Mouse (Mus musculus) urinary bladder, adult 2 months (tissue): ENCODE results near the gene Ufsp1. TPM values are rescaled to one million over a fixed set of nuclear protein-coding genes. Genes with fewer than 3 reads are reported as not detected.

Experiments
- DNase-seq: peaks from one replicate; pipeline ENCODE4 v3.0.0; 2022; ENCODE audit warnings: low spot score
- polyA plus RNA-seq: library from polyadenylated mRNA; depleted of rRNA; stranded (reverse); fragments of >200 nt; gene quantifications from 2 replicates; pipeline ENCODE4 v1.2.3, GENCODE M21; 2012

Gene Ufsp1
- polyA plus RNA-seq, 1 experiment: 9.0 TPM

DNA sequence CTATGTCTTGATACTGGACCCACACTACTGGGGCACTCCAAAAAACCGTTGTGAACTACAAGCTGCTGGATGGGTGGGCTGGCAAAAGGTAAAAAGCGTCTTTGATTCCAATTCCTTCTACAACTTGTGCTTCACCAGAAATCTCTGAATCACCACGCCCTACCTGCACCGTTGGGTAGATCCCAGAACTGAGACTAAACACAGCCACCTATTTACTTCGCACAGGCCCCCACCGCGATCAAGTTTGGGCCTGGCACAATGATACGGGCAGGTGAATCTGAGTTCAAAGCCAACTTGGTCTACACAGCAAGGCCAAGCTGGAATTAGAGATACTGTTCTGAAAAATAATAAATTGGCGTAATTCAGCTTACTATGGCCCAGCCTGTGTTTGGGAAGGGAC is 867 bp downstream of the Ufsp1 start:
- DNase-seq: no peak

DNA sequence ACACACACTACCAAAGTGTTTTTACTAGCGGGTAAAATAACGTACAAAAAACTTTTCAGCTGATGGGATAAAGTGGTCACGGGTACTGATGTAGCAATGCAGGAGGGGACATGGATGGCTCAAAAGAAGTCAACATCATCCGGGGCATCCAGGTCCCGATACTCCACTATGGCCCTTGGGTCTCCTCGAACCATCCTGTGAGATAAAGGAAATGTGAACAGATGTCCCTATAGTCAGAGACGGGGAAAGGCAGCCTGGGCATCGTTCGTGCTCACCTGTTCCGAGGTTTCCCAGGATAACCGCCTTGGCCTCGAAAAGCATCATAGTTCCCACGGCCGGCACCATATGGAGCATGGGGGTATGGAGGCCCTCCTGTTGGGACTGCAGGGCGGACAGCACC is 1.3 kb downstream of the Ufsp1 start:
- DNase-seq: no peak

DNA sequence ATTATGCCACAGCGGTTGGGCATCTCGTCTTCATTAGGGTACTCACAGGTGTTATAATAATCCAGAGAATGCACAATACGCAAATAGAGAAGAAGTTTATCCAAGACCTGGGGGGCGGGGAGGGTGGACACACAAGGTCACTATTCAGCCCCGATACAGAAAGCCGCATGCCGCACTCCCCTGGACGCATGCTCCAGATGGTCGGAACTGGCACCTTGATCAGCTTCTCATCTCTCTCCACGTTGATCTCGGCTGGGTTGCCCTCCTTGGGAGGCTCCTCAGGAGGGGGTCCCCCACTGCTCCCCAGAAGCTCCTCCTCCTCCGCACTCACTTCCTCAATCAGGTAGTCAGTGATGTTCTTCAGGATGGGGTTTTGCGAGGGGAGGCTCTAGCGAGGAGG is 2.7 kb downstream of the Ufsp1 start:
- DNase-seq: no peak

DNA sequence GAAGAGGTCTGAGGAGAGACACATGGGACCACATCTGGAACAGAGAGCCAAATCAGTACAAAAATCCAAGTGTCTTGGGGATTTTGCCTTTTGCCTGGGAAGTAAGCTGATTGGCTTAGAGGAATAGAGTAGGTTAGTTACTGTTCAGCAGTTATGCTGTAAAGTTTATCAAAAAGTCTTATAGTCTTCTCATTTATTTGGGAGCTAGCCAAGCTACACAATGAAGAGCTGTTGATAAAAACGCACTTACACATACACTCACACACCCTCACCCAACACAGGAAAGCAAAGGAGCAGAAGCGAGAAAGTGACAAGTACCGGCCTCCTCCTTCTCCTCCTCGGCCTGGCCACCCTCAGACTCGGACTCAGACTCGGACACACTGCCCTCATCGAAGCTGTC is 4.8 kb downstream of the Ufsp1 start:
- DNase-seq: no peak

DNA sequence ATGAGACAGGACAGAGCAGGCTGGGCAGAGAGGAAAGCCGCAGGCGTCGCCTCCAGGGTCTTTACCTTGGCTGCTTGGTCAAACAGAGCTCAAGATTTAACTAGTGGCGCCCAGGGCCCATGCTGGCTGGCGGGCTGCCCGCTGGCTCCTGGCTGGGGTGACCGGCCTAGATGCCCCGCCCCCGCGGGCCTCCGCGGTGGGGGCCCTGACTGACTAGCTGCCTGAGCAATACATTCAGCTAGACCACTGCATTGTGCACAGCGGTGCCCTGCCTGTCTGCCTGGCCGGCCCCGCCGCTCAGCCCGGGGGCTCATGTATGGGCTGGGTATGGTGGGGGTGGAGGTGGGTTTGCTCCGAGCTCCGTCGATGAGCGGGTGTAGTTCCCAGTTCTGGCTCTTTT is 6.8 kb downstream of the Ufsp1 start:
- DNase-seq: no peak

DNA sequence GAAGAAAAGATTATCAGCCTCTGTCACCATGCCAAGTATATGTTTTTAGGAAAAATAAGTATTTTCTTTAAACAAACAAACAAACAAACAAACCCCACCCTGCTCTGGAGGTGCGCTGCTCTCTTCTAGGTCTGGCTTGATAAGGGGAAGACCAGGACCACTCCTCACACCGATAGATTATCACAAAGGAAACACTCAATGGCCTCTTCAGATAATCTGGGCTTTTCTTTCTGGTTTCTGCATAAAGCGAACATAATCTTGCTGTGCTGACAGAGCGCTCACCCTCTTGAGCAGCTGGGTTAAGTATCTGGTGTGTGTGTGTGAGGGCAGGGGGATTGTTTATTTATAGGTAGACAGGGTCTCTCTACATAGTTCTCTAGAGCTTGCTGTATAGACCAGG is 9.2 kb downstream of the Ufsp1 start:
- no peak for DNase-seq

DNA sequence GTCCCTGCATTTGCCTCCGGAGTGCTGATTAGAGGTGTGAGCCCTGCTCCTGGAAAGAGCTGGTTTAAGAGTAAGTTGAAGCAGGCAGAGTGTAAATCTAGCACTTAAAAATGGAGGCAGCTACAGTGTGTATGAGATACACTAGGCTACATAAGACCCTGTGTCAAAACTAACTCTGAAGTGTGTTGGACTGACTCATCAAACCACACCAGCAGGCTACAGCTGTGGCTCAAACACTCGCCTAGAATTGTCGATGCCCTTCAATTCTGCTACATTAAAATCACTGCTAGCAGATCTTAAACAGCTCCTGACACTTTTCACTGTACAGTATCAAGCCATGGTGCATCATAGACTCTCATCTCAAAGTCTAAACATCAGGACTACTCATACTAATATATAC is 9.7 kb downstream of the Ufsp1 start:
- DNase-seq: no peak

DNA sequence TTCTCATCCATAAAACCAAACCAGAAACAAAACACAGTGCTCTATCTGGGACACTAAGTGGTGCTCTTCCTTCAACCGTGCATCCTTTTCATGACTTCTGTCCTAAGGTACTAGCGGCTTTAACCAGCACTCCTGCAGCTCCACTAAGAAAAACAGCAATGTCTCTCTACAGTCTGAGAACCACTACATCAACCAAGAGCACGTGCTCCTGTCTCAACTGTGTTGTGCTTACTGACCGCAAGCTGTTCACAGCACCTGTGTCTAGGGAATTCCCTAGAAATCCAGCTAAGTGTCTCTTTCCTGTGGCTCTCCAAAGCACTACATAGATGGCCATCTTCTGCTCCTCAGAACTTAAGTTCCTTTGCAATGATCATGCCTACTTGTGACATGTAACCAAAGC is 10.4 kb downstream of the Ufsp1 start:
- DNase-seq: no peak

DNA sequence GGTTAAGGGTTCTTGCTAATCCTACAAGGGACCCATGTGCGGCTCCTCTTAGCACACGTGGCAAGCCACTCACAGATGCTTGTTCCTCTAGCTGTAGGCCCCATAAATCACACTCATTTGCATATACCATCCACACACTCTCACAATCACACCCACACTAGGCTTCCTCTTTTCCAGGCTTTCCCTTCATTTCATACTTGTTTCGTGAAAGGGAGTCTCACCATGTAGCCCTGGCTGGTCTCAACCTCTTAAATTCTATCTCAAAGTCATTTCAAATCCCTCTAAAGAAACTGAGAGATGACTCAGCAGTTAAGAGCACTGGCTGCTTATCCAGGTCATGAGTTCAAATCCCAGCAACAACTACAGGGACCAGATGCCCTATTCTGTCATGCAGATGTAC is 11.4 kb downstream of the Ufsp1 start:
- no peak for DNase-seq

DNA sequence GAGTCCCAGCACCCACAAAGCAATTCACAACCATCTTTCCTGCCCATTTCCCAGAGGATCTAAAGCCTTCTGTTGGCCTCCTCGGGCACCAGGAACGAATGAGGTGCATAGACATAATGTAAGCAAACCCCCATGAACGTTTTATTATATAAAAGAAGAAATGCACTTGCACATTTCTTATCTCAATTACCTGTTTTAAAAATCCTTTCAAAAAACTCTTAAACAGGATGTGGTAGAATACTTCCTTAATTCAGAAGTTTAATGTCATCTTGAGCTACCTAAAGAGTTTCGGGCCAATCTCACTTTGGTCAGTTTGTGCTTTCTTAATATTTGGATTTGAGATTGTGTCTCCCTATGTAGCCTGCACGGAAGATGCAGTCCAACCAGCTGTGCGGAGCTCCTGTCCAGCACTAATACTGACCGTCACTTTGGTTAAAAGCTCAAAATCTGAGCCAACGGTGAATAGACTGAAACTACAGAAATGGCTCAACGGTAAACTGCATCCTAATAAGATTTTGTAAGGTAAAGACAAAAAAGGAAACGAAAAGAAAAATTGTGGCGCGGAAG is 12.1 kb downstream of the Ufsp1 start:
- DNase-seq: no peak

DNA sequence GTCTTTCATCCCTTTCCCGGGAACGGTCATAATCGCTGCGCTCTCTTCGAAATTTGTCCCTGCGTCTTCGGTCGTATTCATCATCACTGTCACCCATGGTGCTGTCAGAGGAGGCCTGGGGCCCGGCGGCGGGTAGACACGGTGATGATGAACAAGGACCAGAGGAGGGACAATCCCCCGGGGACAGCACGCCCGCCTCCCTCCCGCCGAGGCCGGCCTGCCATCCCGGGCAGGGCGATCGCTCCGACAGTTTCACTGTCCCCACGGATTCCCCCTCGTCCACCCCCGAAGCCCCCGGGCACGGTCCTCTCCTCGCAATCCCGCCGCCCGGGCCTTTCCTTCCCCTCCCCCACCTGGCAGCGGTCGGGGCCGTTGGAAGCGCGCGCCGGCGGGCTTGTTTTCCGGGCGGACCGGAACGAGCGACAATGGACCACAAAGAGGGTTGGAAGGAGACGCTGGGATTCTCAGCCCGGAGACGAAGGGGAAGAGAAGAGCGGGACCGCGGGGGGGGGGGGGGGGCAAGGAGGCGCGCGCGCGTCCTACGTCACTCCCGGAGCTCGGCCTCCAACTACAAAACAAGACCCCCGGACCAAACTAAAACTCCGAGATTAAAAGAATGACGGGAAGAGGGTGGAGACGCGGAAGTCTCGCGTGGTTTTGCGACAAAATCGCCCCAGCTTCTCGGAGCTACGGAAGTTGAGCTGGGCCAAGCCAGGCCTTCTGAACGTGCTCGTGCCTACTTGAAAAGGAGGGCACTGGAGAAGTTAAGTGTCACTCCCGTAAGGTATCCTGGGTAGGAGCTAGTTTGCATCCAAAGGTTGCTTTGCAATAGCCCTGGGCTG is 12.9 kb downstream of the Ufsp1 start, which contains the start of gene Srrt:
TSS of gene Srrt (minus strand) at position 604 of the 842 bp plus-strand sequence.
- peak; percentile 75 for DNase-seq

DNA sequence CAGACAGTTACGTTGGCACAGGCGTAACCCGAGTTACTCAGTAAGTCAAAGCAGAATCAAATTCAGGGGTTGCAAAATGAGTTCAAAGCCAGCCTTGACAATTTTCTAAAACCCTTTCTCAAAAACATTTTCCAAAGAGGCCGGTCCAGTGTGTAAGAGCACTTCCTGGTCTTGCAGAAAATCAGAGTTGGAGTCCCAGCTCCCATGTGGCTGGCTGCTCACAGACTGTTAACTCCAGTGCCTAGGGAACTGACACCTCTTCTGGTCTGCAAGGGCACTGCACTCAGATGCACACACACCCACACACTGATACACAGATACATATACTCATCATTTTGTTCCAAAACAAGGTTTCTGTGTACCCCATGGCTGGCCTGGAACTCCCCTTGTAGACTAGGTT is 13.9 kb downstream of the Ufsp1 start:
- DNase-seq: no peak

DNA sequence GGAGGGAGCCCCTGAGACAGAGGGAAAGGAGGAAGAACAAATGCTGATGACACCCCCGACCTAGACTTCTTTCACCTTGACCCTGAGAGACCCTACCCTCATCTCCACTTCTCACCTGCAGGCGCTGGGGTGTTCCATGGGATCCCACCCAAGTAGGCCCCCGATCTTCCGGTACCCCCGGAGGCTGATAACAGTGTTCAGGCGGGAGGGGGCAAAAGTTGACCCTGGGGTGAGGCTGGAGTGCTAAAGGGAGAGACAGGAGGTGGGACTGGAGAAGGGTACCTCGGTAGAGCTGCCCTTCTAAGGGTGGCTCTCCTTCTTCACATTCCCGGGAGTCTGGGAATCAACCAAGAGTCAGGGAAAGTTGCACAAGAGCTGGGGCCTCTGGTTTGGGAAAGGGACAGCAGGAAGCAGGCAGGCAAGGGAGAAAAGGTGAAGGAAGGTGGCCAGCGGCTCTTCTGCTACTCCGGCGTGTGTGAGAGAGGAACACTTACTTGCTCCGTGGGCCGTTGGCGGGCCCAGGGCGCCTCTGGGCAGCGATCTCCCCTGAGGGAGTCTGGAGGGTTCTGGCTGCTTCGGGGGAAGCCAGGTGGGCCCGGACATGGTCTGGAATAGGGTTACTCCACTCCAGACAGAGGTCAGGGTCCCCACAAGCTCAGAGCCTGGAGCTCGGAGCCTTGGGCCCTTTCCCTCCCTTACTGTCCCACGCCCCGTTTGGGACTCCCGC is 19.2 kb downstream of the Ufsp1 start:
- DNase-seq: no peak

DNA sequence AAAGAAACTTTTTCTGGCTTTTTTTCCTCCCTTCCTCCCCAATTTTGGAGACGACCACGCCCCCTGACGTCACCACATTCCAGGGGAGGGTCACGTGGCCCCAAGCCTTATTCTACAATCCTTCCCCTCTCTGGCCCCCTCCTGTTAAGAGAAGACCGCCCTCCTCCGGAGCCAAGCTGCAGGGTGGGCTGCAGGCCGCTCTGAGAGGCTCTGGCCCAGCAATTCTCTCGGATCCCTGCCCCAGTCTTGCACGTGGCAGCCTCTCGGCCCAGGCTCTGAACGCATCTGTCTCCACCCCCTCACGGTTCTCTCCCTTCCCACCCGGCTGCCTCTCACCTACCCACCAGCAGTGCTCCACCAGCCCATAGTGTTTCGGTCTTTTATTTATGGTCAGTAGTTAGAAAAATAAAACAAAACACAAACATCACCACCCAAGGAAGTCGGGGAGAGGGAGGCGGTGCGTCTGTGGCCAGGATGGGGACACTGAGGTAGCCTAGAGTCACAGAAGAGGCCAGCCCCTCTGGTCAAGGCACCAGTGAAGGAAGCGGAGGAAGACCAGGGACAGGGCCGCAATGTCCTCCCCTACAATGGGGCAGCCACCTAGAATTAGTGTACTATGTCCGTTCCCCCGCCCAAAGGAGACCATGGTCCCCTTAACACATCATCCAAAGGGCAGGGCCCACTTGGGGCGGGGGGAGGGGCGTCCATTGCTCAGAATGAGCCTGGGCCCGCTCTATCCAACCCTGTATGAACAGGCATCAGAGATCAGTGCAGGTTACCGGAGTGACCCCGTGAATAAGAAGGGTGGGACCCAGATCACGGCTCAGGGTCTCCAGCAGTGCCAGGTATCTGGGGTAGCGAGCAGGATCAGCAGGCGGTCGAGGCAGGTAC is 20.0 kb downstream of the Ufsp1 start, which contains the start of gene Trip6:
TSS of gene Trip6 (minus strand) at position 212 of the 891 bp plus-strand sequence.
- DNase-seq: peak; percentile 82

DNA sequence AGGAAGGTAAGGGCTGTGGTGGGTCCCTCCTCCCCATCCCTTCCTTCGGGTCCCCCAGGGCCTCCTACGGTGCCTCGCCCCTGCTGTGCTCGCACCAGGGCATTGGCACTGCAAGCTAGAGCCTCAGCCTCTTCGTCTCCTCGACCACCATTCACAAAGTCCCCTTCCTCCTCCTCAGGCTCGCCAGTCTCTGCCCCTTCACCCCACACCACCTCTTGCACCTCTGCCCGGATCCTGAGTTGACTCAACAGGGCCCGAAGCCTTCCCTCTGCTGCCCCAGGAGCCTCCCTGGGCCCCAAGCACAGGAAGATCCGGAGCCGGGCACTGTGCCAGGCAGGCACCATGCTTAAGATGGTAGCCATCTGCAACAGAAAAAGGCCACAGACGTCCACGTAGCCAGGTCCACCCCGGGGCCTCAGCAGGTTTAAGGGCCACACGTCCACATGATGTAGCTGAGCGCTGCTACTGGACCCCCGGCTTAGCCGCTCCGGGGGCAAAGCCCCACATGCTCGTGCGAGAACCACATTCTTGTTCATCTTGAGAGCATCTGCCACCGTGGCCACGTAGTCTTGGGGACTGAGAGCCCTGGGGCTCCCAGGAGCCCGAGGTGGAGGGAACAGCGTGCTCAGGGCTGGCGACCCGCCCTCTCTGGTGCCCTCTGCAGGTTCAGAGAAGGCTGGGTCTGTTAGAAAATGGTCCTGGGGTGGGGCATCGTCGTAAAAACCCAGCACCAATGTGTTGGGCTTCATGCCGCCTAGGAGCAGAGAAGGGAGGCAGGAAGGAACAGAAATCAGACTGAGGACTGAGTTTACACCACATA is 20.9 kb downstream of the Ufsp1 start:
- DNase-seq: no peak

DNA sequence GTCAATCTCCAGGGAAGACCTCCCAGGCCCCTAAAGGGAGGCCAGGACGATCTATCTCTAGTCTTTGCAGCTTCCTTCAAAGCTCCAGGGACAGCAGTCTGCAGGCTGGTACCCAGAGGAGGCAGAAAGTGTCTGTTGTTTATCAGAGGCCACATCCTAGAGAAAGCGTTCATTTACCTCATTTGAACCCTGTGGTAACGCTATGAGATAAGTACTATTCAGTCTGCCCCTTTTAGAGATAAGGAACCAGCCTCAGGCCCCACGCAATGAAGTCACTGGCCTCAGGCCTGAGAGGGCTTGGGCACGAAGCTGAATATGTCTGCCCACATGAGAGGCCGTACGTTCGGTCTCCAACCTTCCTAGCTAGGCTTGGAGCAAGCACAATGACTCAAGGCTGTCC is 22.9 kb downstream of the Ufsp1 start:
- no peak for DNase-seq

DNA sequence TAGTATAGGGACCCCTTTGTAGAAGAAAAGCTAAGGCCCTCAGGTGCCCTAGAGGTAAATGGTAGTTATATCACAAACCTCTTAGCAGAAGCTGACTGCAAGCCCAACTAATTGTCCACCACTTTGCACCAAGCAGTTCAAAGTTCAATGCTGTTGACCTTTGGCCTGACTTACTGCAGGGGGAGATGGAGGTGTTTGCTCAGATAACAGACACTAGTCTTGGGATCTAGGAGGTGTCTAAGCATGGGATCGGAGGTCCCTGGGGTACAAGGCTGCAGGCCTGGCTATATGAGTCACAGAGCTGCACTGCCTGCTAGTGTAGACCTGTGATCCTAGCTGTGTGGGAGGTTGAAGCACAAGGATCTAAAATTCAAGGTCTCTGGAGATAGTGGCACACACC is 24.1 kb downstream of the Ufsp1 start:
- no peak for DNase-seq

DNA sequence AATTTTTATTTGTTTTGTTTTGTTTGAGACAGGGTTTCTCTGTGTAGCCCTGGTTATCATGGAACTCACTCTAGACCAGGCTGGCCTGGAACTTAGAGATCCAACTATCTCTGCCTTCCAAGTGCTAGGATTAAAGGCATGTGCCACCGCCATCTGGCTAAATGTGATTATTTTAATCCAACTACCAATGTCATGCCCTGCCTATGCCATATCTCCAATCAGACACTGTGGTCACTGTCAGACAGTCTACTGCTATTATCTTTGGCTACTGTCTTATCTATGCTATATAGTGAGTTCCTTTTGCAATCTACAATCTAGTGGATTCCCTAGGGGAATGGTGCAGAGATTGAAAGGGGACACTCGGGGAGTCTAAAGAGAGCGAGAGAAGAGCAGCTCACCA is 26.6 kb downstream of the Ufsp1 start:
- DNase-seq: no peak

DNA sequence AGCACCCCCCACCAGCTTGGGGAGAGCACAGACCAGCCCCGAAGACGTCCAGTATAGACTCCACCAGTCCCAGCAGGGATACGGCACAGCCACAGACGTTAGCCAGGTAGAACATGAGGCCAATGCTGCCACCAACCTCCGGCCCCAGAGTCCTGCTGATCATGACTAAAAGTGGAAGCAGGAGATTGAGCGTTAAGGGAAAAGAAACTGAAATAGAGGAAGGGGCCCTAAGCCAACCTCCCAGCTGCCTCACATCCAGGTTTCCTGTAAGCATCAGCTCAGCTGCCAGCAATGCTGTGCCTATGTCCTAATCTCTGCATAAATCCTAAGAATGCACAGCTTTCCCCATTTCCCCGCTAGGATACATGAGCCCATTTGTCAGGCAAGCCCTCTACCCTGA is 36.5 kb downstream of the Ufsp1 start:
- DNase-seq: no peak

DNA sequence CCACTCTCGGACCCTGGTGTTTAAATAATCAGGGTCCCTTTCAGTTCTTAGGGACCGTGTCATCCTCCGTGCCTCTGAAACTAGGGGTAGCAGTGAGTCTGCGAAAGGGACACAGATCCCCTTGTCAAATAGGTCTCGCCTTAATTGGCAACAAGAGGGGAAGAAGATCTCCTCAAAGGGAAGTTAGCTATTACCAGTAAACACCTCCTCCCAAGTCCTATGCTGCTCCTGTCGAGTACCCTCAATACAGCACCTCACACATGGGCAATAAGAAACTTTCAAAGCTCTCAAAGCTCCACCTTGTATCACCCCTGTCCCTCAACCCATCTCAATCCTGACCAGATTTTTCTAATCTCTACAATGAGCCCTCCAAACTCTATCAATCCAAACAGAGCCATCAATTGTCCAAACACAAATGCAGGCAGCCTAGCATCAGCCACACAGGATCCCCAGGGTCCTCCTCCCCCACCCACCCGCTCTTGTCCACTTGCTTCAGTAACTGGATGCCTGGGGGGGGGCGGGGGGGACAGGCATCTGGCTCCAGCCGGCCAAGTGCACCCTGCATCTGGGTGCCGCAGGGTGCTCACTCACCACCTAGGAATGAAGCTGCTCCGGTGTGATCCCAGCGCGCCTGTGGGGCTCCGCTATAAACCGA is 38.6 kb downstream of the Ufsp1 start:
- no peak for DNase-seq
